Mouse (Mus musculus) neural tube, embryonic 12.5 days (tissue): ENCODE measurements at regions not wholly inside any gene's neighbourhood (a gene's known extent, or its start where the extent isn't known, plus 50 kb on each side); places are given as distances from the start of the nearest gene placed in this dataset.

ENCODE experiments used
- ATAC-seq: fragments of 200-750 bp; cut with Nextera tagmentation; 2 replicates; pipeline ENCODE4 v1.8.0; 2017; ENCODE audit warnings: low read depth, mild to moderate bottlenecking, moderate TSS enrichment, moderate library complexity; ENCODE audit not compliant: low FRiP score
- H3K27ac ChIP-seq: fragments of 300-500 bp; sonication (generic); 2 replicates; pipeline ENCODE4 v1.5.1; 2016
- H3K27me3 ChIP-seq: fragments of 300-500 bp; sonication (generic); replicated peaks from 2 replicates; pipeline ENCODE4 v1.6.1; 2016; ENCODE audit warnings: mild to moderate bottlenecking
- H3K36me3 ChIP-seq: fragments of 300-500 bp; sonication (generic); 2 replicates; pipeline ENCODE4 v1.6.1; 2016; ENCODE audit warnings: mild to moderate bottlenecking
- H3K4me1 ChIP-seq: fragments of 300-500 bp; sonication (generic); 2 replicates; pipeline ENCODE4 v1.6.1; 2016
- H3K4me2 ChIP-seq: fragments of 300-500 bp; sonication (generic); replicated peaks from 2 replicates; pipeline ENCODE4 v1.6.1; 2016; ENCODE audit warnings: mild to moderate bottlenecking
- H3K4me3 ChIP-seq: fragments of 300-500 bp; sonication (generic); 2 replicates; pipeline ENCODE4 v1.5.1; 2016
- H3K9ac ChIP-seq: fragments of 300-500 bp; sonication (generic); 2 replicates; pipeline ENCODE4 v1.6.1; 2016; ENCODE audit warnings: mild to moderate bottlenecking
- H3K9me3 ChIP-seq: fragments of 300-500 bp; sonication (generic); 2 replicates; pipeline ENCODE4 v1.6.1; 2016; ENCODE audit warnings: mild to moderate bottlenecking
- WGBS: fragments of 180-500 bp; shearing (Covaris S2); methylation state at CpG from one replicate; pipeline ENCODE4 v1.1.7; 2016; 5-methylcytosine and 5-hydroxymethylcytosine counted together

GRCm38 (mm10) chr9:31794911-31795310, 118.4 kb downstream of the Barx2 start:
- no peaks in the 10 kb centered on the region for H3K9me3 ChIP-seq
- WGBS: 91% methylated on average over 2 of the region's 2 CpGs
- H3K27me3 ChIP-seq: no peaks in the 10 kb centered on the region
- H3K27ac ChIP-seq: no peak overlapping the region
- no peak overlapping the region for H3K4me3 ChIP-seq
- H3K4me2 ChIP-seq: no peak overlapping the region
- no peak for ATAC-seq
- no peaks in the 10 kb centered on the region for H3K4me1 ChIP-seq
- H3K9ac ChIP-seq: no peak overlapping the region
- H3K36me3 ChIP-seq: no peaks in the 10 kb centered on the region

- H3K9me3 ChIP-seq: no peaks in the 10 kb centered on the region
- ATAC-seq: no peak
- H3K4me2 ChIP-seq: no peak overlapping the region
- H3K27ac ChIP-seq: no peak overlapping the region
- H3K4me1 ChIP-seq: no peaks in the 10 kb centered on the region
- no peaks in the 10 kb centered on the region for H3K27me3 ChIP-seq
- 93% methylated on average over 3 of the region's 3 CpGs for WGBS
- no peaks in the 10 kb centered on the region for H3K36me3 ChIP-seq
- H3K9ac ChIP-seq: no peak overlapping the region
- no peak overlapping the region for H3K4me3 ChIP-seq
Observed at GRCm38 (mm10) chr9:31775956-31776355, 137.3 kb downstream of the Barx2 start.

GRCm38 (mm10) chr9:31765401-31765800, 147.9 kb downstream of the Barx2 start:
- H3K4me1 ChIP-seq: no peaks in the 10 kb centered on the region
- no peaks in the 10 kb centered on the region for H3K27me3 ChIP-seq
- no peak overlapping the region for H3K4me3 ChIP-seq
- H3K4me2 ChIP-seq: no peak overlapping the region
- 89% methylated on average over 4 of the region's 4 CpGs for WGBS
- H3K9ac ChIP-seq: no peak overlapping the region
- H3K36me3 ChIP-seq: no peaks in the 10 kb centered on the region
- H3K27ac ChIP-seq: no peak overlapping the region
- ATAC-seq: no peak
- H3K9me3 ChIP-seq: no peaks in the 10 kb centered on the region

GRCm38 (mm10) chr9:31757894-31758561, 155.2 kb downstream of the Barx2 start:
- no peak for ATAC-seq
- Histone ChIP-seq H3K4me2 (no peak overlapping the region), H3K4me3 (no peak overlapping the region), H3K27ac (no peak overlapping the region), H3K9me3 (no peaks in the 10 kb centered on the region), H3K36me3 (no peaks in the 10 kb centered on the region), H3K4me1 (no peaks in the 10 kb centered on the region), H3K9ac (no peak overlapping the region), H3K27me3 (no peaks in the 10 kb centered on the region)
- 57% methylated on average over 6 of the region's 6 CpGs for WGBS

- no peaks in the 10 kb centered on the region for H3K4me1 ChIP-seq
- no peaks in the 10 kb centered on the region for H3K36me3 ChIP-seq
- H3K9me3 ChIP-seq: no peaks in the 10 kb centered on the region
- no peak overlapping the region for H3K27ac ChIP-seq
- no peak overlapping the region for H3K9ac ChIP-seq
- H3K4me2 ChIP-seq: no peak overlapping the region
- no peak overlapping the region for H3K4me3 ChIP-seq
- no peaks in the 10 kb centered on the region for H3K27me3 ChIP-seq
- no peak for ATAC-seq
Observed at GRCm38 (mm10) chr9:31730443-31730842, 182.8 kb downstream of the Barx2 start.

- Histone ChIP-seq H3K27me3 (no peaks in the 10 kb centered on the region), H3K4me1 (no peaks in the 10 kb centered on the region), H3K9ac (no peak overlapping the region), H3K4me3 (no peak overlapping the region), H3K27ac (no peak overlapping the region), H3K9me3 (no peaks in the 10 kb centered on the region), H3K4me2 (no peak overlapping the region), H3K36me3 (no peaks in the 10 kb centered on the region)
- ATAC-seq: no peak
- WGBS: 71% methylated on average over 6 of the region's 6 CpGs
Observed at GRCm38 (mm10) chr9:31719309-31719708, 194.0 kb downstream of the Barx2 start.

GRCm38 (mm10) chr9:31710022-31710421, 203.2 kb downstream of the Barx2 start:
- H3K4me3 ChIP-seq: no peak overlapping the region
- no peak overlapping the region for H3K4me2 ChIP-seq
- no peaks in the 10 kb centered on the region for H3K36me3 ChIP-seq
- H3K9ac ChIP-seq: no peak overlapping the region
- H3K27me3 ChIP-seq: no peaks in the 10 kb centered on the region
- no peaks in the 10 kb centered on the region for H3K9me3 ChIP-seq
- no peak overlapping the region for H3K27ac ChIP-seq
- no peaks in the 10 kb centered on the region for H3K4me1 ChIP-seq
- WGBS: 59% methylated on average over 2 of the region's 2 CpGs
- ATAC-seq: no peak

- no peak overlapping the region for H3K4me3 ChIP-seq
- H3K9ac ChIP-seq: no peak overlapping the region
- no peaks in the 10 kb centered on the region for H3K36me3 ChIP-seq
- no peak overlapping the region for H3K27ac ChIP-seq
- H3K9me3 ChIP-seq: no peaks in the 10 kb centered on the region
- ATAC-seq: no peak
- H3K4me1 ChIP-seq: no peaks in the 10 kb centered on the region
- WGBS: 87% methylated on average over 7 of the region's 7 CpGs
- H3K4me2 ChIP-seq: no peak overlapping the region
- H3K27me3 ChIP-seq: no peaks in the 10 kb centered on the region
Observed at GRCm38 (mm10) chr9:31706688-31707087, 206.6 kb downstream of the Barx2 start.

GRCm38 (mm10) chr9:31690921-31691475, 222.3 kb downstream of the Barx2 start:
- Histone ChIP-seq H3K9ac (no peak overlapping the region), H3K36me3 (no peaks in the 10 kb centered on the region), H3K4me2 (no peak overlapping the region), H3K4me1 (peaks cover 12% of the 10 kb centered on the region), H3K27me3 (no peaks in the 10 kb centered on the region), H3K27ac (no peak overlapping the region), H3K4me3 (no peak overlapping the region), H3K9me3 (no peaks in the 10 kb centered on the region)
- WGBS: 67% methylated on average over 7 of the region's 7 CpGs
- ATAC-seq: no peak

GRCm38 (mm10) chr9:31688398-31688705, 224.1 kb upstream of the Tmem45b start:
- no peaks in the 10 kb centered on the region for H3K9me3 ChIP-seq
- no peak overlapping the region; the same call in 1 of the 2 replicates for H3K4me3 ChIP-seq
- no peaks in the 10 kb centered on the region for H3K36me3 ChIP-seq
- peak overlapping the region; percentile 53 for H3K4me2 ChIP-seq
- ATAC-seq: no peak
- H3K27me3 ChIP-seq: 0 out of 2 replicates have a peak, but pooled peaks cover 3% of the 10 kb centered on the region
- H3K27ac ChIP-seq: no peak overlapping the region
- H3K9ac ChIP-seq: no peak overlapping the region
- peaks cover 26% of the 10 kb centered on the region for H3K4me1 ChIP-seq
- WGBS: 4% methylated on average over 3 of the region's 3 CpGs

GRCm38 (mm10) chr9:31687686-31688397, 223.6 kb upstream of the Tmem45b start:
- H3K9me3 ChIP-seq: no peaks in the 10 kb centered on the region
- peaks cover 31% of the 10 kb centered on the region for H3K4me1 ChIP-seq
- H3K4me2 ChIP-seq: peak overlapping the region; percentile 53
- H3K27ac ChIP-seq: no peak overlapping the region
- no peak overlapping the region; the same call in 1 of the 2 replicates for H3K4me3 ChIP-seq
- no peak overlapping the region for H3K9ac ChIP-seq
- 0 out of 2 replicates have a peak, but pooled peaks cover 7% of the 10 kb centered on the region for H3K27me3 ChIP-seq
- H3K36me3 ChIP-seq: no peaks in the 10 kb centered on the region
- no peak for ATAC-seq
- 17% methylated on average over 17 of the region's 17 CpGs for WGBS

- no peaks in the 10 kb centered on the region for H3K36me3 ChIP-seq
- WGBS: 93% methylated on average over 5 of the region's 5 CpGs
- no peak overlapping the region for H3K27ac ChIP-seq
- no peak overlapping the region for H3K4me3 ChIP-seq
- H3K9me3 ChIP-seq: no peaks in the 10 kb centered on the region
- H3K9ac ChIP-seq: no peak overlapping the region
- H3K4me1 ChIP-seq: peaks cover 32% of the 10 kb centered on the region
- no peak overlapping the region for H3K4me2 ChIP-seq
- H3K27me3 ChIP-seq: 0 out of 2 replicates have a peak, but pooled peaks cover 7% of the 10 kb centered on the region
- ATAC-seq: no peak
Observed at GRCm38 (mm10) chr9:31686466-31686865, 222.2 kb upstream of the Tmem45b start.

- peaks cover 32% of the 10 kb centered on the region for H3K4me1 ChIP-seq
- no peak overlapping the region for H3K9ac ChIP-seq
- H3K4me2 ChIP-seq: no peak overlapping the region
- H3K9me3 ChIP-seq: no peaks in the 10 kb centered on the region
- H3K27ac ChIP-seq: no peak overlapping the region
- H3K27me3 ChIP-seq: 0 out of 2 replicates have a peak, but pooled peaks cover 7% of the 10 kb centered on the region
- no peak overlapping the region for H3K4me3 ChIP-seq
- no peak for ATAC-seq
- 77% methylated on average over 8 of the region's 8 CpGs for WGBS
- H3K36me3 ChIP-seq: no peaks in the 10 kb centered on the region
Observed at GRCm38 (mm10) chr9:31684812-31685188, 220.5 kb upstream of the Tmem45b start.
